Mouse (Mus musculus): ENCODE results near the gene Ttc5. TPM values are rescaled to one million over a fixed set of nuclear protein-coding genes. Genes with fewer than 3 reads are reported as not detected.

The Ttc5 gene
- polyA plus RNA-seq (2014; fragmentation: Illumina TruSeq; extraction: RNeasy Lipid Tissue Mini Kit (QIAGEN cat#74804); ENCODE audit: insufficient read depth, low read depth, low replicate concordance), result 27.1 TPM

DNA sequence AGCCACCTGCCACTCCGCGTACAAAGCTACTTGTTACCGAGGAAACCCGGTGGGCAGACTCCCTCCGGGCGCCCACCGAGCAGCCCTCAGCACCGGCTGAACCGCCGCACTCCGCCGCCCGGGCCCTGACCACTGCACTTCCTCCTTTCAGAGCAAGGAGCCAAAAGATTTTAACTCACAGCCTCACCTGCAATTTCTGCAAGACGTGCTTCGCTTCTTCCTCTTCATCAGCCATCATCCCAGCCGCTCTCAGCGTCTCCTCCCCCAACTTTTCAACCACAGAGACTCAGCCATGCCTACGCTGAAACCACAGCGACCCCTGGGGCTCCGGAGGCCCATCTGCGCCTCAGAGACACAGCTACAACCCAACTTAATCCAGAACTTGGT lies at the start of gene Ttc5:
Ttc5 (minus strand) TSS at position 269 of the 387 bp plus-strand sequence.

DNA sequence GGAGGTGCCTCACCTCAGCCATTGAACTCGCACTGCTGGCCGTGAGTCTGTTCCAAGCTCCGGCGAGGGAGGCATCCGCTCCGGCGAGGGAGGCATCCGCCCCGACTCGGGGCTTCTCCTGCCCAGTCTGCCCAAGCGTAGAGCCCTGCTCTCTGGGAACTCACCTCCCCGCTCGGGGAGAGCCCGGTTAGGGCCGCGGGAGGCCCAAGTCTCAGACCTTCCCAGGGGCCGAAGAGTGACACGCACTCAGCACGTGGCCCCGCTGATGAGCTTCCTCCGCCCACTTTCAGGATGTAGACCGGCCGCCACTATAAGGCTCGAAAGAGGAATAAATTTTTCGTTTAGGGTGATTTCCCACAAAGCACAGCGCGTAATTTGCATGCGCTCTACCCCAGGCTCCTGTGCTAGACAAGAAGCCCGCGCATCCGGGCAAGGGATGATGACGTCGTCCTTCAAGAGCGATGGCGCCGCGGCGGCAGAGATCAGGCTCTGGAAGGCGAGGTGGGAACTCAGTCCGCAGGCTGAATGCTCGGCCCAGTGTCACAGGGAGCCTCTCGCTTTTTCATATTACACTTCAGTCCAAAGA lies 22.3 kb upstream of the Ttc5 start, which contains the start of the genes Ccnb1ip1 and Parp2:
Ccnb1ip1 (minus strand) TSS at position 246 of the 586 bp plus-strand sequence.
Parp2 (plus strand) TSS at position 355 of the 586 bp plus-strand sequence.

DNA sequence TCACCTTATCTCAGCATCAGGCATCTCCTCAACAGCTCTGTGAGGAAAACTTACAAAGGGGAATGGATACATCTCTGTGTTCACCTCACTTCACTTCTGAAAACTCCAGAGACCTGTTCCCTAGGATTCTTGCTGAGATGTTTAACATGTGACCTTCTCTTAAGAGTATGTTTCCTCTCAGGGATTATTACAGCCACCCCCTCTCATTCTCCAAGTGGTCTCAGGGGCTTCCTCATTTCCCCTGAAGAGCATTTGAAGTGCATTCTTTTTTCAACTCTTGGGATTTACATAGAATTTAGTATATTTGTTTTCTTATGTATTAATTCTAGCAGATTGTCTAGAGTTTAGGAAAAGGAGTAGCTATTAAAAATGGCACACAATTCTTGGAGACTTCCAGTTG lies 40.3 kb downstream of the Ttc5 start, which contains the start of gene Olfr749:
Olfr749 (minus strand) TSS at position 101 of the 400 bp plus-strand sequence.

Other genes with a start within 250 kb of the Ttc5 start
- not detected for gene Olfr744, start 170.6 kb downstream of the Ttc5 start, polyA plus RNA-seq (2014; fragmentation: Illumina TruSeq; extraction: RNeasy Lipid Tissue Mini Kit (QIAGEN cat#74804); ENCODE audit: insufficient read depth, low read depth, low replicate concordance)
- not detected for gene Olfr745, start 146.1 kb downstream of the Ttc5 start, polyA plus RNA-seq (2014; fragmentation: Illumina TruSeq; extraction: RNeasy Lipid Tissue Mini Kit (QIAGEN cat#74804); ENCODE audit: insufficient read depth, low read depth, low replicate concordance)
- not detected for gene Olfr746, start 138.4 kb downstream of the Ttc5 start, polyA plus RNA-seq (2014; fragmentation: Illumina TruSeq; extraction: RNeasy Lipid Tissue Mini Kit (QIAGEN cat#74804); ENCODE audit: insufficient read depth, low read depth, low replicate concordance)
- gene Olfr747, start 92.3 kb downstream of the Ttc5 start, polyA plus RNA-seq (2014; fragmentation: Illumina TruSeq; extraction: RNeasy Lipid Tissue Mini Kit (QIAGEN cat#74804); ENCODE audit: insufficient read depth, low read depth, low replicate concordance), result not detected
- not detected for gene Olfr748, start 78.1 kb downstream of the Ttc5 start, polyA plus RNA-seq (2014; fragmentation: Illumina TruSeq; extraction: RNeasy Lipid Tissue Mini Kit (QIAGEN cat#74804); ENCODE audit: insufficient read depth, low read depth, low replicate concordance)
- not detected for gene Olfr749, start 40.4 kb downstream of the Ttc5 start, polyA plus RNA-seq (2014; fragmentation: Illumina TruSeq; extraction: RNeasy Lipid Tissue Mini Kit (QIAGEN cat#74804); ENCODE audit: insufficient read depth, low read depth, low replicate concordance)
- not detected for gene Ccnb1ip1, start 22.2 kb upstream of the Ttc5 start, polyA plus RNA-seq (2014; fragmentation: Illumina TruSeq; extraction: RNeasy Lipid Tissue Mini Kit (QIAGEN cat#74804); ENCODE audit: insufficient read depth, low read depth, low replicate concordance)
- gene Parp2, start 22.3 kb upstream of the Ttc5 start, polyA plus RNA-seq (2014; fragmentation: Illumina TruSeq; extraction: RNeasy Lipid Tissue Mini Kit (QIAGEN cat#74804); ENCODE audit: insufficient read depth, low read depth, low replicate concordance), result 18.8 TPM
- gene Tep1, start 85.0 kb upstream of the Ttc5 start, polyA plus RNA-seq (2014; fragmentation: Illumina TruSeq; extraction: RNeasy Lipid Tissue Mini Kit (QIAGEN cat#74804); ENCODE audit: insufficient read depth, low read depth, low replicate concordance), result 24.0 TPM
- 0.58 TPM for gene Klhl33, start 112.0 kb upstream of the Ttc5 start, polyA plus RNA-seq (2014; fragmentation: Illumina TruSeq; extraction: RNeasy Lipid Tissue Mini Kit (QIAGEN cat#74804); ENCODE audit: insufficient read depth, low read depth, low replicate concordance)
- gene Osgep, start 139.4 kb upstream of the Ttc5 start, polyA plus RNA-seq (2014; fragmentation: Illumina TruSeq; extraction: RNeasy Lipid Tissue Mini Kit (QIAGEN cat#74804); ENCODE audit: insufficient read depth, low read depth, low replicate concordance), result 62.6 TPM
- 29.3 TPM for gene Apex1, start 139.4 kb upstream of the Ttc5 start, polyA plus RNA-seq (2014; fragmentation: Illumina TruSeq; extraction: RNeasy Lipid Tissue Mini Kit (QIAGEN cat#74804); ENCODE audit: insufficient read depth, low read depth, low replicate concordance)
- 40.5 TPM for gene Pip4p1, start 145.3 kb upstream of the Ttc5 start, polyA plus RNA-seq (2014; fragmentation: Illumina TruSeq; extraction: RNeasy Lipid Tissue Mini Kit (QIAGEN cat#74804); ENCODE audit: insufficient read depth, low read depth, low replicate concordance)
- 75.4 TPM for gene Pnp, start 145.6 kb upstream of the Ttc5 start, polyA plus RNA-seq (2014; fragmentation: Illumina TruSeq; extraction: RNeasy Lipid Tissue Mini Kit (QIAGEN cat#74804); ENCODE audit: insufficient read depth, low read depth, low replicate concordance)
- gene Gm49342, start 159.0 kb upstream of the Ttc5 start, polyA plus RNA-seq (2014; fragmentation: Illumina TruSeq; extraction: RNeasy Lipid Tissue Mini Kit (QIAGEN cat#74804); ENCODE audit: insufficient read depth, low read depth, low replicate concordance), result 28.1 TPM
- gene Pnp2, start 170.5 kb upstream of the Ttc5 start, polyA plus RNA-seq (2014; fragmentation: Illumina TruSeq; extraction: RNeasy Lipid Tissue Mini Kit (QIAGEN cat#74804); ENCODE audit: insufficient read depth, low read depth, low replicate concordance), result 1.7 TPM
- not detected for gene Rnase10, start 222.2 kb upstream of the Ttc5 start, polyA plus RNA-seq (2014; fragmentation: Illumina TruSeq; extraction: RNeasy Lipid Tissue Mini Kit (QIAGEN cat#74804); ENCODE audit: insufficient read depth, low read depth, low replicate concordance)

All from lung, adult 10 weeks (tissue).